ENCODE assay signal across 8 mouse cellular contexts in genomic region chr2:90474593-90475405, GRCm38 (mm10).
DNase-seq lines count a peak whose midpoint lies in the region; ATAC-seq and TF ChIP-seq lines count a peak whose summit lies in the region.

No protein-coding gene starts in this region.

- WGBS in embryonic facial prominence, embryonic 12.5 days = 4% methylated on average over 11 of the region's 11 CpGs
- WGBS in limb, embryonic 10.5 days = 4% methylated on average over 11 of the region's 11 CpGs
- 3% methylated on average over 11 of the region's 11 CpGs for WGBS in midbrain, embryonic 13.5 days
- 3% methylated on average over 11 of the region's 11 CpGs for WGBS in small intestine, adult 2 months

- no peaks in the 10 kb centered on the region for H3K27me3 ChIP-seq in embryonic facial prominence, embryonic 12.5 days
- no peaks in the 10 kb centered on the region for H3K27me3 ChIP-seq in limb, embryonic 10.5 days (ENCODE audit: low read depth, poor library complexity, severe bottlenecking)
- H3K27me3 ChIP-seq in midbrain, embryonic 13.5 days = no peaks in the 10 kb centered on the region
- no peaks in the 10 kb centered on the region for H3K27me3 ChIP-seq in small intestine, adult 2 months (ENCODE audit: control insufficient read depth, insufficient read depth, low read length)

- peak; percentile 84 for ATAC-seq in embryonic facial prominence, embryonic 12.5 days (ENCODE audit: insufficient number of reproducible peaks, insufficient read depth, low FRiP score, low TSS enrichment)
- ATAC-seq in midbrain, embryonic 13.5 days = peak; percentile 94

- H3K36me3 ChIP-seq in embryonic facial prominence, embryonic 12.5 days = no peaks in the 10 kb centered on the region
- no peaks in the 10 kb centered on the region for H3K36me3 ChIP-seq in limb, embryonic 10.5 days
- no peaks in the 10 kb centered on the region for H3K36me3 ChIP-seq in midbrain, embryonic 13.5 days
- 0 out of 2 replicates have a peak, but pooled peaks cover 3% of the 10 kb centered on the region for H3K36me3 ChIP-seq in small intestine, adult 2 months (ENCODE audit: control insufficient read depth, insufficient read depth, low read length)

- peak; percentile 76; the same call in 1 of the 2 replicates for TF ChIP-seq CTCF in small intestine, adult 2 months (IDR thresholded peaks at IDR 0.05; ENCODE audit: extremely low read depth, insufficient read length, insufficient replicate concordance, low read depth, low read length)

- no peak for TF ChIP-seq POLR2A in small intestine, adult 2 months (IDR thresholded peaks at IDR 0.05; ENCODE audit: low read depth, low read length)

- peak; percentile 97 for DNase-seq in 416B (ENCODE audit: low read depth)
- DNase-seq in adrenal gland, postnatal 36 days = peak; percentile 73 to 82
- peak; percentile 78 to 93 for DNase-seq in heart, adult 18-20 months
- peak; percentile 85 for DNase-seq in kidney, adult 18-20 months
- peak; percentile 82 for DNase-seq in limb, embryonic 10.5 days (ENCODE audit: low spot score)

- peaks cover 14% of the 10 kb centered on the region for H3K4me1 ChIP-seq in embryonic facial prominence, embryonic 12.5 days
- H3K4me1 ChIP-seq in limb, embryonic 10.5 days = peaks cover 10% of the 10 kb centered on the region
- peaks cover 9% of the 10 kb centered on the region for H3K4me1 ChIP-seq in midbrain, embryonic 13.5 days (replicated peaks)
- peaks cover 30% of the 10 kb centered on the region for H3K4me1 ChIP-seq in small intestine, adult 2 months (ENCODE audit: control insufficient read depth, insufficient read depth, insufficient read length, low read length)

- H3K4me2 ChIP-seq in embryonic facial prominence, embryonic 12.5 days (replicated peaks) = peak overlapping the region; percentile 47
- peak overlapping the region; percentile 56 for H3K4me2 ChIP-seq in midbrain, embryonic 13.5 days (replicated peaks)

- H3K9me3 ChIP-seq in embryonic facial prominence, embryonic 12.5 days = no peaks in the 10 kb centered on the region
- no peaks in the 10 kb centered on the region for H3K9me3 ChIP-seq in limb, embryonic 10.5 days (replicated peaks)
- H3K9me3 ChIP-seq in midbrain, embryonic 13.5 days = no peaks in the 10 kb centered on the region

- H3K4me3 ChIP-seq in embryonic facial prominence, embryonic 12.5 days = peak overlapping the region; percentile 26
- H3K4me3 ChIP-seq in limb, embryonic 10.5 days = peak overlapping the region; percentile 47
- H3K4me3 ChIP-seq in midbrain, embryonic 13.5 days (replicated peaks) = peak overlapping the region; percentile 31
- H3K4me3 ChIP-seq in small intestine, adult 2 months (ENCODE audit: low read depth, low read length) = peak overlapping the region; percentile 51

- H3K9ac ChIP-seq in embryonic facial prominence, embryonic 12.5 days = no peak overlapping the region
- H3K9ac ChIP-seq in midbrain, embryonic 13.5 days (replicated peaks) = peak overlapping the region; percentile 51; the same call in 1 of the 2 replicates

- 0 out of 2 replicates have a peak overlapping the region, but pooled peaks have one; percentile 30 for H3K27ac ChIP-seq in embryonic facial prominence, embryonic 12.5 days
- no peak overlapping the region for H3K27ac ChIP-seq in limb, embryonic 10.5 days
- H3K27ac ChIP-seq in midbrain, embryonic 13.5 days = peak overlapping the region; percentile 85
- peak overlapping the region; percentile 59; the same call in 1 of the 2 replicates for H3K27ac ChIP-seq in small intestine, adult 2 months (ENCODE audit: insufficient read depth, low read depth, low read length)
